Mouse (Mus musculus) spleen, embryonic (tissue): ENCODE data around the gene Plk3.

Source experiments
- CTCF ChIA-PET: fragments of 350-600 bp; sonication (Branson Sonifier 250); formaldehyde crosslinking; loops from one replicate; lab custom pipeline; 2022; lab: Charles Lee

Gene Plk3

DNA sequence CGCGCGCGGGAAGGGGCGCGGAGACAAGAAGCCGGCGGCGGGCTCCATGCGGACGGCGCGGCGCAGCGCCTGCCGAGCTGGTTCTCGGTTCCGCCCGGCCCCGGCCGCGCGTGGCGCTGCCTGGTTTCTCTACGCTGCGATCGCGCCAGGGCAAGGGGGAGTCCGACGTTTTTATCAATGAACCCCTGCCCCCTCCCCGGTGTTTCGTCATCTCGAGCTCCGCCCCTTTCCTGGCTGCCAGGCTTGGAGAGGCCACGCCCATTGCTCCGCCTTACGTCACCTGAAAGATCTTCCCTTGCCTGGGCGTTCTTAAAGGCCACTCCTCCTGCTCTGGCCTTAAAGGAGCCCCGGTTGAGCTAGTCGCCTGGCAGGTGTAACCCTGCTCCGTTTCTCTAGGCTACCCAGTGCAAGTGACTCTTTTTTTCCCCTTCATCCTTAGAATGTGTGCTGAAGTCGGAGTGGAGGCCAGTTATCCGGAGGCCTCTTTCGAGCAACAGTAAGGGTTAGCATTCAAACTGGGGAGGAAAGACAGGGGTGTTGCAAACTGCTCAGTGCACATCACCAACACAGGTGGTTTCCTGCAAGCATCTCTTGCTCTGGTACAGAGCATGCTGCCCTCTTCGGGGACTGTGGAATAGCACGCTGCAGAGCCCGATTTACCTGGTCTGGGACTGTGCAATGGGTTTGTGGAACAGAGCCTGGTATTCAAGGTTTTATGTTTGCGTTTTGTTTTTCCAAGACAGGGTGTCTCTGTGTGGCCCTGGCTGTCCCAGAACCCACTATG, at the start of gene Plk3:
Plk3 (minus strand) TSS at position 147 of the 784 bp plus-strand sequence.
- CTCF ChIA-PET: interaction anchor here (0.7 to 2.3 kb wide), 5 partner anchors 9 to 1020 kb away, joined by 3 to 26 read pairs (median 5); no protein-coding TSS in a partner anchor

DNA sequence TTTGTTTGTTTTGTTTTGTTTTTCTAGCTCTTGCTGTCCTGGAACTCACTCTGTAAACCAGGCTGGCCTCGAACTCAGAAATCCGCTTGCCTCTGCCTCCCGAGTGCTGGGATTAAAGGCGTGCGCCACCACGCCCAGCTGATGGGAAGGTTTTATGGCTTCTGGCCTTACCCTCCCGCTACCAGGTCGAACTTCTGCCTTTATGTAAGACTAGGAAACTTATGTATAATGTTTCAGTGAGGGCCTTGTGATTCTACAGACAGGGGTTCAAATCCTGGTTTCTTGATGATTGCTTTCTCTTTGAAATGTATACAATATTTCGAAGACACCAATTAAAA, 49.0 kb upstream of the Plk3 start:
- CTCF ChIA-PET: interaction anchor here (1.1 kb wide), 1 partner anchor 26 kb away, joined by 3 read pairs; no protein-coding TSS in a partner anchor

DNA sequence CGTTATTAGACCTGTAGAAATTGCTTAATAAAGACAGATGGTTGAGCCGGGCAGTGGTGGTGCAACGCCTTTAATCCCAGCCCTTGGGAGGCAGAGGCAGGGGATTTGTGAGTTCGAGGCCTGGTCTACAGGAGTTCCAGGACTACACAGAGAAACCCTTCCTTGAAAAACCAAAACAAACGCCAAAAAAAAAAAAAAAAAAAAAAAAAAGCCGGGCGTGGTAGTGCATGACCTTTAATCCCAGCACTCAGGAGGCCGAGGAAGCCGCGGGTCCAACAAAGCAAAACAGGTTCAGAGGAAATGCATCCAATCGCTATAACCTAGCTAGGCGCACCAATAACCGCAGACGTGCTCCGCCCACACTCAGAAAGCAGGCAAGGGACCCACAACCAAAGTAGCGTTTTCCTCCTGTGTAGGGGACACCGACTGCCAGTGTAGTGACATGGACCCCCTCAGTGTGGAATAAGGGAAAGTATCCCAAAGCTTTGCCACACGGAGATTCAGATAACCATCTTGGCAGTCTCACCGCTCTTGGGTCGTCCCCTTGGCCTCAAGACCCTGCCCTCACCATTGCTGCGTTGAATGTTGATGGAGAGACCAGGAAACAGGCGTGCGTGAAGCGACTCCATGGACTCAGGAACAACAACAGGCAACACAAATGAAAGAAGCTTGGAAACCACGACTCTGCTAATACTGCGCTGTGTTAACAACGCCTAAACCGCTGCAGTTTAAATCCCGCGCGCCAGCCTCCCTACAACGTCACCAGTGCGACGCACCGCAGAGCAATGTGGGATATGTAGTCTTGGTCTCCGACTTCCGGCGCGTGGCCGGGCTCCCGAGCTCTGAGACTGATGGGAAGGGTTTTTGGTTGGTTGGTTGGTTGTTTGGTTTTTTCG, 48.3 kb upstream of the Plk3 start, which contains the start of gene Kif2c:
Kif2c (minus strand) TSS at position 777 of the 896 bp plus-strand sequence.
- CTCF ChIA-PET: interaction anchor here (1.1 kb wide), 1 partner anchor 26 kb away, joined by 3 read pairs; no protein-coding TSS in a partner anchor

DNA sequence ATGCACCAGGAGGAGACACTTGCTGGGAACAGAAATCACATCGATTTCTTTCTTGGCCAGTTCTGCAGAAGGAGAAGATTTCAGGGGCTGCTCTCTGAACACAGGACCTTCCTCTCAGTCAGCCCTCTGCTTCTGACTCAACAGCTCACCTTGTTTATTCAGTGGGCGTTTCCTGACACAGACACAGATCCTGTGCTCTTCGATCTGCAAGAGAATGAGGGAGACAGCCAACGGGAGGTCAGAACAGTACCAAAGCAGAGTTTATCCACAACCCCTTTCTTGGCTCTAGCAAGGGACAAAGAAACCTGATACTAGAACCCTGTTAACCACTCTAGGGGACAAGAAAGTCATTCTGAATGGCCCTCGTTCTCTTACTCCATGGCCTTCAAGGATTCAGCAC, 36.2 kb upstream of the Plk3 start:
- CTCF ChIA-PET: no interaction called here

DNA sequence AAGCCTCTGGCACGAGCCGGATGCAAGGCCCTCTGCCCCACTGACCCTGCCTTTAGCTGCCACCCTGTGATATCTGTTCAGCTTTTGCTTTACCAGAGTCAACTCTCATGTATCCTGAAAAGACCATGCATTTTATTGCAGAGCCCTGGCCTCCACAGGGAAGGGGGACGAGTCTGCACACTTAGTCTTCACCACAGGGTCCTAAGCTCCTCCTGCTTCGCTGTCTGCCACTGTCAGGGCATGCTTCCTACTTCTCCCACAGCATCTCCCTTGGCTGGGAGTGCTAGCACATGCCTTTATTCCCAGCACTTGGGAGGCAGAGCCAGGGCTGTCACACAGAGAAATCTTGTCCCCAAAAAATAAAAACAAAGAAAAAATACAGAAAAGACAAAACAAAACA, 27.4 kb upstream of the Plk3 start:
- CTCF ChIA-PET: no interaction called here

DNA sequence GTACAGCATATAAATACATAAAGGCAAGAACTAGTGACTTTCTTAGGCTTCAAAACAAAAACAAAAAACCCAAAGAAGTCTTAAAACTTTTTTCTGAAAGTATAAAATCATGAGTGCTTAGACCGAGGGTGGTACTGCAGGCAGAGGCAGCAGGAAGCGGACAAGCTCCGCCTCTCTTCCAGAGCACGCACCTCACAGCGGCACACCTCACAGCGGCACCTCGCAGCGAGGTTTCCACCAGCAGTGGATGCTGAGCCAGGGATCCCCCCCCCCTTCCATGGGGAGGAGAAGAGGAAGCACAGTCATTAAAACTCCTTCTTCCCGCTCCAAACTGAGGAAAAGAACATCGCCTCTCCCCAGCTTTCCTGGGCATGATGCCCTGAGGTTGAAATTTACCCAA, 25.9 kb upstream of the Plk3 start:
- CTCF ChIA-PET: no interaction called here

DNA sequence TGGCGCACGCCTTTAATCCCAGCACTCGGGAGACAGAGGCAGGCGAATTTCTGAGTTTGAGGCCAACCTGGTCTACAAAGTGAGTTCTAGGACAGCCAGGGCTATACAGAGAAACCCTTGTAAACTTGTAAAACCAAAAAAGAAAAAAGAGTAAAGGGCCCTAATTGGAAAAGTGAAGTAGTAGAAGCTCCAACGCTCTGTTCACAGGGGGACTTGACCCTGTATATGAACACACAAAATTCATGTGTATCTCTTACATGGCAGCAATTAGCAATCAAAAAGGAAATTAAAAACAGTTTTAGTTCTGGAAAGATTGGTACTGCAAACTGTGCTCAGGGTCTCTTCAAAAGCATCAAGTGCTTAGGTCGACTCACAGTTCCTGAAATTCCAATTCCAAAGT, 22.6 kb upstream of the Plk3 start:
- CTCF ChIA-PET: interaction anchor here (0.6 to 0.8 kb wide), 5 partner anchors 26 to 678 kb away, joined by 3 to 4 read pairs (median 3); partner anchors contain the start of genes Kif2c and Urod

DNA sequence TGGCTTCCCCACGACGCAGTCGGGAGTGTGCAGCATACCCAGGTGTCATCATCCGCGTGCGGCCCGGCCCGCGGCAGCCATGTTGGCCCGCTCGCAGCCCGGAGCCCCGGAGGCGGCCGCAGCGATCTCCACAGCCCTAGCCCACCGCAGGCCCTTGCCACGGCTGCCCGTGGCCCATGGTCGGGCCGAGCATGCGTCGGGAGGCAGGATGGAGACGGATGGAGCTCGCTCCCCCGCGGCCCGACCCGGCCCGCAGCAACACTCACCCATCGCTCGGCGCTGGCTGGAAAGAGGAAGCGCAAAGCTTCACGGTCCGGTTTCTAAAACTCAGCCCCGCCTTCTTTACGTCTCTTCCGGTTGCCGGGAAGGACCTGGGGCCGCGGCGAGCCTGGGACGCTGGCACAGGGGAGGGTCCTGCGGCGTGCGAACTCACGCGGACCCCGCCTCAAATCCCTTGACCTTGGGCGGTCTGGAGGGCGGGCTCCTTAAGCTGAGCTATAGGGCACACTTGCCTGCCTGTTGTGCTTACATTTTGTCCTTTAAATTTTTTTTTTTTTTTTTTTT, 22.1 kb upstream of the Plk3 start, which contains the start of gene Rps8:
Rps8 (minus strand) TSS at position 452 of the 564 bp plus-strand sequence.
- CTCF ChIA-PET: interaction anchor here (0.6 to 0.8 kb wide), 3 partner anchors 146 to 677 kb away, joined by 3 to 4 read pairs (median 3); partner anchors contain the start of gene Urod

DNA sequence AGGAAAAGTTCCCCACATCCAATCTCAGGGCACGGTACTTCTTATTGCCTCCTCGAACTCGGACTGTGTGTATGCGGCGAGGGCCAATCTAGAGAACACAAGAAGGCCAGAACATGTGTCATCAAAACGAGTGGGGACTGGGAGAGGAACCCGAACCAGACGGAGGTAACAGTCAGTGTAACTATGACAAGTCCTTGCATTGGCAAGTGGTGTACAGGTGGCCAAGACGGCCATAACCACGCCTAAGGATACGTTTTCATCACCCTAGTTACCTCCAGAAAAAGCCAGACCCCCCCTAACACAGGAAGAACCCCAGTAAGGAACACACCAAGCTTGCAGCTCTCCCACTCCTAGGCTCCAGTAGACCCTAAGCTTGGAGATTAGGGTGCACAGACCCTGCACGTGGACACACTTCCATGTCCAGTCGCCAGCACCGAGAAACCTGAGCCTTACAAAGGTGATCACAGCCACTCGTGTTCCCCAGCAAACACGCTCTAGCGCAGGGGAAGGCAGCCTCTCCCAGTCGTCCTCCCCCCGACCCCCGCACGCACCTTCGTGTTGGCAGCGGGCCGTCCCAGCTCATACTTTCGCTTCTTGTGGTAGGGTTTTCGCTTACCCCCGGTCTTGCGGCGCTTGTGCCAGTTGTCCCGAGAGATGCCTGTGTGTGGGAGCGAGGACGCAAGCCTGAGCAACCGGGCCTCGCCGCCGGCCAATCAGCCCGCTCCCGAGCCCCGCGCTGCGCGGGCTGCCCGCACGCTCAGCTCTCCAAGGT, 21.4 kb upstream of the Plk3 start:
- CTCF ChIA-PET: interaction anchor here (0.6 to 0.8 kb wide), 2 partner anchors 161 to 677 kb away, joined by 3 to 4 read pairs; partner anchors contain the start of gene Urod

DNA sequence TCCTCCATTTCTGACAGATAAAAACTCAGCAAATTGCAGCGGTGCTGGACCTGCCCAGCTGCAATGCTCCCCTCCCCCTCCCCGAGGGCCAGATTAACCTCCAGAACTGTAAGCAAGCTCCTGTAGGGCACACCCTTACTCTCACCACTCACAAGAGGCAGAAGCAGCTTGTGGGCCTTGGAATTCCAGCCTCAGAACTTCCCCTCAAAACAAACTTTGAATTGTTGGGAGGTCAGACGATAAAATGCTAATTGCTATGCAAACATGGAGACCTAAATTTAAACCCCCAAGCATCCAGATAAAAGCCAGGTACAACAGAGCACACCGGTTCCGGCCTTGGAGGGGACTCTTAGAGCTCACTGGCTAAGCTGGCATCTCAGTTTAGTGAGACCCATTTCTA, 19.0 kb upstream of the Plk3 start:
- CTCF ChIA-PET: interaction anchor here (0.5 to 1.4 kb wide), 3 partner anchors 27 to 521 kb away, joined by 3 to 4 read pairs (median 3); partner anchors contain the start of genes Btbd19, Mutyh and Toe1

DNA sequence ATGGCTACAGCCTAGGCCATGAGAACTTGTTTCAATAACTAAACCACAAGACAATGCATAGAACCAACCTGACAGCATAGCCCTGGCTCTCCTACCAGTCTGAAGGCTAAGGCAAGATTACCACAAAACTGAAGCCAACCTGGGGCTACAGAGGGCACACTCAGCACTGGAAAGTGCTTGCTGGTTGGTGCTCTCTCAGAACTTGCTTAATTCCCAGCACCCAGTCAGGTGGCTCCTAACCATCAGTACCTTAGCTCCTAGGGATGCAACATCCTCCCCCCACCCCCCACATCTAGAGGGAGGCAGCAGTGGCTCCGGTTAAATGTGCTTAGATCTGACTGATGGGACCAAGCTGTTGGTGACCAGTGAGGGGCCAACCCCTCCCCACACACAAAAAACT, 17.7 kb upstream of the Plk3 start:
- CTCF ChIA-PET: interaction anchor here (0.6 to 1.4 kb wide), 3 partner anchors 26 to 102 kb away, joined by 3 to 4 read pairs (median 4); partner anchors contain the start of gene Btbd19

- CTCF ChIA-PET: interaction anchor here (0.6 kb wide), 1 partner anchor 80 kb away, joined by 4 read pairs; no protein-coding TSS in a partner anchor
Measured at GRCm38 (mm10) chr4:117150212-117150733, 16.5 kb upstream of the Plk3 start.

DNA sequence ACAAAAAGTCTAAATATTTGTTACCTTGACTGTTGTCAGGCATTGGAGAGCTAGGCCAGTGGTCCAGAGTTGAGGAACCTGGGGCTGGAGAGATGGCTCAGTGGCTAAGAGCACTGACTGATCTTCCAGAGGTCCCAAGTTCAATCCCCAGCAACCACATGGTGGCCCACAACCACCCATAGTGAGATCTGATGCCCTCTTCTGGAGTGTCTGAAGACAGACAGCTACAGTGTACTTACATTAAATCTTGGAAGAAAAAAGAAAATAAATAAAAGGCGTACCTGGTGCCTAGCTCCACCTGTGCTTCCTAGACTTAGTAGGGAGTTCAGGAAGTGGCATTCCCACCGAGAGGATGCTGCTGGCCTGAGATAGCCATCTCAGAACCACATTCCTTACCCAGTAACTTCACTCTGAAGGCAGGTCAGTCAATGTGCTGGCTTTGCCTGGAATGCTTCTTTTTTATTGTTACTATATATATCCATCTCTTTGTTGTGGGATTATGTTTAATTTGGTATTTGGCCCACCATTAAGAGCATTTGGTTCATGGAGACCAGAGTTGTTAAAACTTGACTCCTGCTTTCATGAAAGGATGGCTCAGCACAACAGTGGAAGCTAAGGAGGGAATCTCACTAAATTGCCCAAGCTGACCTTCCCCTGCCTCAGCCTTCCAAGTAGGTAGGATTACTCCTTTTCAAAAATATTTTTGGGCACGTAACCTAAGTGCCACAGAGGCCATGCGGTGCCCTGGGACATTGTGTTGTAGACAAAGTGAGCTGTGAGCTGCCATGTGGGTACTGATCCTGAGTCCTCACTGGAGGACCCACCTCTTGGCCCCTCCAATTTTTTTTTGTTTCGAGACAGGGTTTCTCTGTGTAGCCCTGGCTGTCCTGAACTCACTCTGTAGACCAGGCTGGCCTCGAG, 15.8 kb upstream of the Plk3 start:
- CTCF ChIA-PET: interaction anchor here (0.6 kb wide), 1 partner anchor 103 kb away, joined by 3 read pairs; no protein-coding TSS in a partner anchor

DNA sequence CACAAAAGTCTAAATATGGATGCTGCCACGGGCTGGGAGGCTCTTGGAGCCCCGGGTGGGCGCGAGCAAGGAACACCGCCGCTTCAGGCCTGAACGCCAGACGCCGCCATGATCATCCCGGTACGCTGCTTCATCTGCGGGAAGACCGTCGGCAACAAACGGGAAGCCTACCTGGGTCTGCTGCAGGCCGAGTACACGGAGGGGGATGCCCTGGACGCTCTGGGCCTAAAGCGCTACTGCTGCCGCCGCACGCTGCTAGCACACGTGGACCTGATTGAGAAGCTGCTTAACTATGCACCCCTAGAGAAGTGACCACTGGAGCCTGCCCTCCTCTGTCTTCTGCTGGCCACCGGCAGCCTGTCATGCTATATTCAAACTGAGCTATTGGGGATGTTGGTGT, 15.1 kb upstream of the Plk3 start:
- CTCF ChIA-PET: interaction anchor here (0.6 kb wide), 1 partner anchor 103 kb away, joined by 3 read pairs; no protein-coding TSS in a partner anchor

- CTCF ChIA-PET: no interaction called here
Measured at GRCm38 (mm10) chr4:117148047-117148713, 14.4 kb upstream of the Plk3 start.

DNA sequence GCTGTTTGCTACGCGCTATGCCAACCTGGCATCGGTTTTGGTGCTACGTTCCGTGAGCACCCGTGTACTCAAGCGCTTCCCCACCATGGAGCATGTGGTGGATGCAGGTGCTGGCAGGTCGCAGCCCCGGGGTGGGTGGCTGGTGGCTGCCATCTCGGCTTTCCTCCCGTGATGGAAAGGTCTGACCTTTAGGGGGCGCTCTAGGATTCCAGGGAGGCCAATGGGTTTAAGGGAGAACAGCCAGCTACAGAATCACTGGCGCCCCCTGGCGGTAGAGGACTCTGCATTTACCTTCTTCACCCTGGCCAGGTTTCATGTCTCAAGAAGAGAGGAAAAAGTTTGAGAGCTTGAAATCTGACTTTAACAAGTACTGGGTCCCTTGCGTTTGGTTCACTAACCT, 12.4 kb upstream of the Plk3 start:
- CTCF ChIA-PET: interaction anchor here (0.7 to 1.0 kb wide), 2 partner anchors 20 to 35 kb away, joined by 3 read pairs; partner anchors contain the start of gene Btbd19

- CTCF ChIA-PET: no interaction called here
Measured at GRCm38 (mm10) chr4:117145248-117145647, 11.5 kb upstream of the Plk3 start.

DNA sequence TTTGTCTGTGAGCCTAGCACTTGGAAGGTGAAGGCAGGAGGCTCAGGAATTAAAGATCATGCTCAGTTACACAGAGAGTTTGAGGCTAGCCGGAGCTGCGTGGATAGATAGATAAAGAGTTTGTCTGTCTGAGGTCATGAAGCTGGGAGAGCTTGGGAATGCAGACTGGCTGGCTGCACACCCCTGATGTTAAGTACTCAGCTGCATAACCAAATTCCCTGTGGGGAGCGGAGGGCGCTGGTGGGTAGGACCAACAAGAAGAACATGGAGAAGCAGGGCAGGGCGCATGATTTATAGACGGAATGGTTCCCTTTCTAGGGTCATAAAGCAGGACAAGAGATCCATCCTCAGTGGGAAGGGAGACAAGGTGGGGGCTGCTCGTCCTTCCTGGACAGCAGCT, 9.3 kb upstream of the Plk3 start:
- CTCF ChIA-PET: no interaction called here
